Mouse (Mus musculus) embryonic facial prominence, embryonic 12.5 days (tissue): ENCODE results near the gene Plekhg5. TPM values are rescaled to one million over a fixed set of nuclear protein-coding genes. Genes with fewer than 3 reads are reported as not detected.

Source experiments
- ATAC-seq: fragments of 200-750 bp; cut with Nextera tagmentation; 2 replicates; pipeline ENCODE4 v1.8.0; 2017; ENCODE audit not compliant: insufficient number of reproducible peaks, insufficient read depth, low FRiP score, low TSS enrichment
- H3K27ac ChIP-seq: fragments of 300-500 bp; sonication (generic); 2 replicates; pipeline ENCODE4 v1.5.1; 2016; ENCODE audit warnings: mild to moderate bottlenecking
- H3K27me3 ChIP-seq: fragments of 300-500 bp; sonication (generic); 2 replicates; pipeline ENCODE4 v1.6.1; 2016; ENCODE audit warnings: mild to moderate bottlenecking, moderate library complexity
- H3K36me3 ChIP-seq: fragments of 300-500 bp; sonication (generic); 2 replicates; pipeline ENCODE4 v1.6.1; 2016; ENCODE audit warnings: mild to moderate bottlenecking
- H3K4me1 ChIP-seq: fragments of 300-500 bp; sonication (generic); 2 replicates; pipeline ENCODE4 v1.6.1; 2016
- H3K4me2 ChIP-seq: fragments of 300-500 bp; sonication (generic); replicated peaks from 2 replicates; pipeline ENCODE4 v1.6.1; 2016; ENCODE audit warnings: mild to moderate bottlenecking, moderate library complexity
- H3K4me3 ChIP-seq: fragments of 300-500 bp; sonication (generic); 2 replicates; pipeline ENCODE4 v1.5.1; 2016; ENCODE audit warnings: mild to moderate bottlenecking
- H3K9ac ChIP-seq: fragments of 300-500 bp; sonication (generic); 2 replicates; pipeline ENCODE4 v1.6.1; 2016; ENCODE audit warnings: mild to moderate bottlenecking, moderate library complexity
- H3K9me3 ChIP-seq: fragments of 300-500 bp; sonication (generic); 2 replicates; pipeline ENCODE4 v1.6.1; 2016; ENCODE audit warnings: mild to moderate bottlenecking, moderate library complexity
- WGBS: fragments of 180-500 bp; shearing (Covaris S2); methylation state at CpG from one replicate; pipeline ENCODE4 v1.1.7; 2016; 5-methylcytosine and 5-hydroxymethylcytosine counted together
- polyA plus RNA-seq: library from polyadenylated mRNA; unstranded; fragments of >200 nt; fragmentation: Nextera tagmentation; extraction: Ambion mirVana; gene quantifications from 2 replicates; pipeline ENCODE4 v1.2.1, GENCODE M21; 2016

Gene Plekhg5
- polyA plus RNA-seq, 1 experiment from 2014 or later, result 17.8 TPM

GRCm38 (mm10) chr4:152158585-152159284, 86.4 kb downstream of the Plekhg5 start, which contains the start of gene Hes2:
TSS of gene Hes2 (plus strand) at chr4:152158867.
- Histone ChIP-seq H3K9ac (no peak within 1 kb of the TSS), H3K9me3 (0 out of 2 replicates have a peak, but pooled peaks cover 2% of the 10 kb centered on the region), H3K27me3 (peaks cover 83% of the 10 kb centered on the region), H3K27ac (no peak within 1 kb of the TSS), H3K36me3 (no peaks in the 10 kb centered on the region), H3K4me2 (peak within 1 kb of the TSS; percentile 26), H3K4me3 (peak within 1 kb of the TSS; percentile 20), H3K4me1 (peaks cover 4% of the 10 kb centered on the region; the same call in 1 of the 2 replicates)
- no peak for ATAC-seq
- WGBS, result 4% methylated on average over 35 of the region's 35 CpGs

DNA sequence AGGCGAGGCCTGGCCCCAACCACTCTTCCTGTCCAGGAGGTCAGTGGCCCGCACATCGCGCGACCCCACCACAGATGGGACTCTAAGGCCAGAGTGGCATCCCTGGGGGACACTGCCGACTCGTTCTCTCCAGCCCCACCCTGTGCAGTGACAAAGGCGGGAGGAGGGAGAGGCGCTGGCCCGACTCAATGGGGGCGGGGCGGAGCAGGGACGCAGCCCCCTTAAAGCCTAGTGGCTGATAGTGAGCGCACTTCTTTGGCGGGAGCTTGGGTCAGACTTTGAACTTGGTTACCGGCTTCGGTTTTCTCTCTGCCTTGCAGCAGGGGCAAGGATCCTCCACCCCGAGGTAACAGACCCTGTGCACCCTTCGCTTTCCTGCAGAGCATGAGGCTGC, 87.0 kb downstream of the Plekhg5 start:
- WGBS, result under 1% methylated on average over 19 of the region's 19 CpGs
- H3K4me3 ChIP-seq, result peak overlapping the region; percentile 20; the same call in 1 of the 2 replicates
- no peak overlapping the region for H3K9ac ChIP-seq

GRCm38 (mm10) chr4:152160748-152161147, 88.5 kb downstream of the Plekhg5 start:
- H3K27me3 ChIP-seq, result peaks cover 78% of the 10 kb centered on the region
- H3K9me3 ChIP-seq, result 0 out of 2 replicates have a peak, but pooled peaks cover 3% of the 10 kb centered on the region
- H3K4me2 ChIP-seq, result no peak overlapping the region
- H3K9ac ChIP-seq, result no peak overlapping the region
- H3K4me3 ChIP-seq, result no peak overlapping the region
- H3K4me1 ChIP-seq, result no peaks in the 10 kb centered on the region; the same call in 1 of the 2 replicates
- no peak for ATAC-seq
- H3K36me3 ChIP-seq, result no peaks in the 10 kb centered on the region
- H3K27ac ChIP-seq, result no peak overlapping the region
- WGBS, result 36% methylated on average over 4 of the region's 4 CpGs

More for the DNA sequence above, 87.0 kb downstream of the Plekhg5 start:
- peaks cover 82% of the 10 kb centered on the region for H3K27me3 ChIP-seq
- no peak for ATAC-seq
- 0 out of 2 replicates have a peak, but pooled peaks cover 3% of the 10 kb centered on the region for H3K9me3 ChIP-seq
- peak overlapping the region; percentile 25; the same call in 1 of the 2 replicates for H3K4me2 ChIP-seq
- no peaks in the 10 kb centered on the region for H3K36me3 ChIP-seq
- no peaks in the 10 kb centered on the region; the same call in 1 of the 2 replicates for H3K4me1 ChIP-seq
- H3K27ac ChIP-seq, result no peak overlapping the region

- no peaks in the 10 kb centered on the region for H3K36me3 ChIP-seq
- 0 out of 2 replicates have a peak, but pooled peaks cover 3% of the 10 kb centered on the region for H3K9me3 ChIP-seq
- no peak overlapping the region for H3K27ac ChIP-seq
- H3K27me3 ChIP-seq, result peaks cover 74% of the 10 kb centered on the region
- 69% methylated on average over 6 of the region's 6 CpGs for WGBS
- H3K9ac ChIP-seq, result no peak overlapping the region
- no peaks in the 10 kb centered on the region; the same call in 1 of the 2 replicates for H3K4me1 ChIP-seq
- no peak for ATAC-seq
- H3K4me3 ChIP-seq, result no peak overlapping the region
- no peak overlapping the region for H3K4me2 ChIP-seq
Measured at GRCm38 (mm10) chr4:152161601-152162000, 89.3 kb downstream of the Plekhg5 start.

GRCm38 (mm10) chr4:152162748-152163147, 90.5 kb downstream of the Plekhg5 start:
- ATAC-seq, result no peak
- H3K27me3 ChIP-seq, result peaks cover 64% of the 10 kb centered on the region
- H3K27ac ChIP-seq, result no peak overlapping the region
- no peaks in the 10 kb centered on the region; the same call in 1 of the 2 replicates for H3K4me1 ChIP-seq
- WGBS, result 92% methylated on average over 2 of the region's 2 CpGs
- no peak overlapping the region for H3K9ac ChIP-seq
- no peaks in the 10 kb centered on the region for H3K36me3 ChIP-seq
- H3K9me3 ChIP-seq, result 0 out of 2 replicates have a peak, but pooled peaks cover 3% of the 10 kb centered on the region
- H3K4me2 ChIP-seq, result no peak overlapping the region
- no peak overlapping the region for H3K4me3 ChIP-seq

Other genes starting within 250 kb of the Plekhg5 start
- gene Camta1, start 210.6 kb upstream of the Plekhg5 start, polyA plus RNA-seq, result 107 and 115 TPM in 2 replicates
- 78.2 and 86.6 TPM in 2 replicates for gene Dnajc11, start 138.8 kb upstream of the Plekhg5 start, polyA plus RNA-seq
- gene Thap3, start 83.5 kb upstream of the Plekhg5 start, polyA plus RNA-seq, result 45.2 and 45.6 TPM in 2 replicates
- 42.2 and 44.3 TPM in 2 replicates for gene Phf13, start 76.2 kb upstream of the Plekhg5 start, polyA plus RNA-seq
- 13.0 and 13.5 TPM in 2 replicates for gene Klhl21, start 63.7 kb upstream of the Plekhg5 start, polyA plus RNA-seq
- 25.3 and 30.2 TPM in 2 replicates for gene Zbtb48, start 44.8 kb upstream of the Plekhg5 start, polyA plus RNA-seq
- gene Tas1r1, start 33.9 kb upstream of the Plekhg5 start, polyA plus RNA-seq, result 1.0 and 1.1 TPM in 2 replicates
- gene Nol9, start 33.2 kb upstream of the Plekhg5 start, polyA plus RNA-seq, result 43.8 and 46.0 TPM in 2 replicates
- 1.1 and 2.1 TPM in 2 replicates for gene Tnfrsf25, start 43.4 kb downstream of the Plekhg5 start, polyA plus RNA-seq
- gene Espn, start 79.9 kb downstream of the Plekhg5 start, polyA plus RNA-seq, result 6.4 and 6.6 TPM in 2 replicates
- gene Hes2, start 86.4 kb downstream of the Plekhg5 start, polyA plus RNA-seq, result 0.09 TPM in 1 of 2 replicates, not detected in the other
- 57.9 and 69.8 TPM in 2 replicates for gene Acot7, start 105.6 kb downstream of the Plekhg5 start, polyA plus RNA-seq
- gene Gpr153, start 201.7 kb downstream of the Plekhg5 start, polyA plus RNA-seq, result 9.7 and 10.6 TPM in 2 replicates
- 0.09 TPM in 1 of 2 replicates, not detected in the other for gene Hes3, start 219.2 kb downstream of the Plekhg5 start, polyA plus RNA-seq
- gene Icmt, start 224.7 kb downstream of the Plekhg5 start, polyA plus RNA-seq, result 30.3 and 33.4 TPM in 2 replicates
- gene Rnf207, start 246.5 kb downstream of the Plekhg5 start, polyA plus RNA-seq, result 1.0 and 2.3 TPM in 2 replicates